Mouse (Mus musculus): Measurements from ENCODE around the gene Ncapd3.

- TF ChIP-seq CTCF (IDR thresholded peaks at IDR 0.05; ENCODE audit: low read depth) (no peak), EP300 (IDR thresholded peaks at IDR 0.05; ENCODE audit: low read depth) (no peak)
Observed at GRCm38 (mm10) chr9:27026708-27027107, 3.3 kb upstream of the Ncapd3 start.

Data from liver, embryonic 14.5 days (tissue).